Mouse (Mus musculus) cerebellum, adult (tissue): ENCODE results near the gene Bloc1s6.

Experiments
- ATAC-seq: cut with Nextera tagmentation; 2 replicates; pipeline ENCODE4 v1.9.2; 2017; ENCODE audit warnings: mild to moderate bottlenecking, moderate library complexity, mixed read lengths; ENCODE audit not compliant: insufficient number of reproducible peaks, low FRiP score, low TSS enrichment

Bloc1s6 gene

GRCm38 (mm10) chr2:122737894-122738830, at the start of gene Bloc1s6:
TSS of gene Bloc1s6 (plus strand) at chr2:122738503.
- ATAC-seq = peak; percentile 94

DNA sequence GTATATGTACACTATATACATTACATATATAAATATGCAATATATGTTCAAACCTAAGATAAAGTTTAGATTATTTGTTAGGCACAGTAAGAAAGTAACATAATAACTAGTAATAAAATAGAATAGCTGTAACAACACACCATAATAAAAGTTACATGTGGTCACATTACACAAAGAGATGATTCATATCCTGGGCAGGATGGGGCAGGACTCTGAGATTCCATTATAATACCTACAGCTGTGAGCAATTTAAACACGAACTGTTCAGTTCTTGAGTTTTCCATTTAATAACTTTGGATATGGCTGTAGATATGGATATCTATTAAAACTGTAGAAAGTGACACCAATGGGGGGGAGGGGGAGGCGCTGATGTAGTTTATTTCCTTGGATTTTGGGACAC, 40.8 kb upstream of the Bloc1s6 start:
- no peak for ATAC-seq

DNA sequence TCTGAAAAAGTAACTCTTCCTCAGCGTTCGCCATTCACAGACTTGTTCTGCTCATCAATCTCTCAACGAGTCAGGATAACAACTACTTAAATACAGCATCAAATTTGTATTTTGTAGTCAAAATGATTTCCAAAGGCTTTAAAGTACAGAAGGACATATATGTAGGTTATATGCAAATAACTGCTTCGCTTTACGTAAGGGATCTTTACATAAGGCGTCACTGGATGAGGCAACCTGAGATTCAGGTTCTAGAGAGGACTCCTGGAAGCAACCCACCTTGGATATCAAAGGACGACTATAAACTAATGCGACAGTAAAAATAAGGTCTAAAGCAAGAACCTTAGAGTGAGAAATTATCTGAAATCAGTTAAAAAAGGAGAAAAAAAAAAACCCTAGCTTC, 37.3 kb upstream of the Bloc1s6 start:
- no peak for ATAC-seq

- ATAC-seq = 0 out of 2 replicates have a peak, but pooled peaks have one; percentile 1
These were observed 36.5 kb upstream of the Bloc1s6 start for GRCm38 (mm10) chr2:122701871-122702180.

DNA sequence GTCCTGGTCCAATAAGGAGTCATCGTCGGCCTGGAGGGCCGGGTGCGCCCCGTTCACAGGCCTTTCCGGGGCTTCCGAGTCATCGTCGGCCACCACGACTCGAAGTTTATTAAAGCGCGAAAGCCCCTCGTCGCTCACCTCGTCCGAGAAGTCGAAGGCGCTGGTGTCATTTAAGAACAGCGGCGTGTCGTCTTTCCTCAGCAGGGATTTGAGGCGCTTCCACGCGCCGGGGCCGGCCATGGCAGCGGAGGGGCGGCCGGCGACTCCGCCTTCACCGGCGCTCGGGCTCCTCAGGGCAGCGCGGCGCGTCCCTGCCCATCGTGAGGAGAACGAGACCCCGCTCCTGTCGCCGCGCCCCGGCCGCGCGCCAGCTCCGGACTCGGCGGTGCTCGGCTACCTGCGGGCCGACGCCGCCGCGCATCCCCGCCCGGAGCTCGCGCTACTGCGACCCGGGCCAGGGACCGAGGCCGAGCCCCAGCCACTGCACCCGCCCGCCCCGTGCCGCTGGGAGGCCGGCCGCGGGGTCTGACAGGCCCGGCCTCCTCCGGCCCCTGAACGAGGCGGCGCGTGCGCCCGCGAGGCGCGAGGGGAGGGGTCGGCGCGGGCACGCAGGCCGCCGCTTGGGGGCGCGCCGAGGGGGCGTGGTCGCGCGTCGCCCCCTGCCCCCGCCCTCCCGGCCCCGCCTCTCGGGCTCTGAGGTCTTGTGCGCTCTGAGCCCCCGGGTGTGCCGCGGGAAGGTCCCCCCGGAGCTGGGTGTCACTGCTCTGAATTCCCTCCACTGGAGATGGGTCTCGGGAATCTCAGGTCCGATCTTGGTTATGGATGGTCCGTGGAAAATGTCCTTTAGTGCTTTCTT, 35.9 kb upstream of the Bloc1s6 start, which contains the start of gene Slc30a4:
Slc30a4 (minus strand) TSS at position 483 of the 856 bp plus-strand sequence.
- peak; percentile 94 for ATAC-seq

GRCm38 (mm10) chr2:122704572-122704971, 33.7 kb upstream of the Bloc1s6 start:
- ATAC-seq = no peak

GRCm38 (mm10) chr2:122708080-122708479, 30.2 kb upstream of the Bloc1s6 start:
- no peak for ATAC-seq

DNA sequence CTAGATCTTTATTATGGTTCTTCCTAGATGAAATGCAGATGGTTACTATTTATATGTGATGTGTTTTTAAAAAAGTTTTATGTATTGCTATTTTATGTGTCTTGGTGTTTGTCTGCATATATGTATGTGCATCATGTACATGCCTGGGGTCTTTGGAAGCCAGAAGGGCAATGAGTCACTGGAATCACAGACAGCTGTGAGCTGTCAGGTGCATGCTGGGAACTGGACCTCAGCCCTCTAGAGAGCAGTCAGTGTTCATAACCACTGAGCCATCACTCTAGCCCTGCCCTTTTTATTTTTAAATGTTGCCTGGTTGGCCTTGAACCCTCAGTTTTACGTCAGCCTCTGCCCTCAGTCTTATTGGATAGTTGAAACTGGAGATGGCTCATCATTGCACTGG, 29.1 kb upstream of the Bloc1s6 start:
- ATAC-seq = no peak

GRCm38 (mm10) chr2:122711911-122712310, 26.4 kb upstream of the Bloc1s6 start:
- ATAC-seq = no peak

DNA sequence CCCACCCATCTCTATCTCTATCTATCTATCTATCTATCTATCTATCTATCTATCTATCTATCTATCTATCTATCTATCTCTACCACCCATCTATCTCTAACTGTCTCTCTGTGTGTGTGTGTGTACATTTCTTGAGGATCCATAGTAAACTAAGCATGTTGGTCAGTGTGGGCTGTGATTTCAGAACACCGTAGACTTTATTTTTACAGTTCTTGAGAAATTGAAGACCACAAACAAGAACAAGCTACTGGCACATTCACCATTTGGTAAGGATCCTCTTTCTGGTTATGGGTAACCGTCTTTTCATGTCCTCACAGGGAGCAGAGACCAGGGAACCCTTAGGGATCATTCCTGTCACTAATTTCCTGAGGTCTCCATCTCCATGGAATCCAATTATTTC, 25.5 kb upstream of the Bloc1s6 start:
- no peak for ATAC-seq

- no peak for ATAC-seq
These were observed 23.1 kb upstream of the Bloc1s6 start for GRCm38 (mm10) chr2:122715148-122715692.

DNA sequence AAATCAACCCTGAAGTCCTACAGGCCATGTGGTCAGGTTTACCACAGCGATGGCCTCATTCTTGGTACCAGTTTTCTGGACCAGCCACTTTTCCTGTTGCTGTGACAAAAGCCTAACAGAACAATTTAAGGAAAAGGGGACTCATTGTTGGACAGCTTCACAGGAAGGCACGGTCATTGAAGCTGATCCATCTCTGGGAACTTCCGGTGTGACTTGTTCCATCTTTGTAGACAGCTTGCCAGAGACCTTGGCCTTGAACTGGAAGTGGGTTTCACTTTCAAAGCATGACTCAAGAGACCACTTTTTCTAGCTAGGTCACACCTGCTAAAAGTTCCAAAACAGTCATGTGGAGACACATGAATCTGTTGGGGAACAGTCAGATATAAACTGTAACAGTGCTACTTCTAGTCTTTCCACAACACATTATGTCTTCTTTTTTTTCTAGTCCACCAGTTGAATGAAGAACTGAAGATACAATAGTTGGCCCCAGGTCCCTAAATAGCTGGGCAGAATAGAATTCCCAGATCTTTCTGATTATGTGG, 21.9 kb upstream of the Bloc1s6 start:
- ATAC-seq = no peak

DNA sequence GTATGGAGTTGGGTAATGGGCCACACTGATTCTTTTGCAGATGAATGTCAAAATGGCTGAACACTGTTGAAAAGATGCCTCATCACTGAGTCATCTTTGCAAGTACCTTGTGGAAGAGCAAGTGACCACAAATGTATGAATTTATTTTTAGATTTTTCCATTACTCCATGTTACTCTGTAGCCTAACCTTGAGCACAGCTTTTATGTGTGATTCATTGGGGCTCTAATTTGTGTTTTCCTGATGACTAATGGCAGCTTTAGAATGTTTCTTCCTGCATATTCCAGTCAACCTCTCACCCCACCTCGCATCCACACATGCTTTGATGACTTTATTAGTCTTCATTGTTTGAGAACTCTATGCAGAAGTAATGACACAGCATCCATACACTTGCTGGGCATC, 19.1 kb upstream of the Bloc1s6 start:
- ATAC-seq = no peak

DNA sequence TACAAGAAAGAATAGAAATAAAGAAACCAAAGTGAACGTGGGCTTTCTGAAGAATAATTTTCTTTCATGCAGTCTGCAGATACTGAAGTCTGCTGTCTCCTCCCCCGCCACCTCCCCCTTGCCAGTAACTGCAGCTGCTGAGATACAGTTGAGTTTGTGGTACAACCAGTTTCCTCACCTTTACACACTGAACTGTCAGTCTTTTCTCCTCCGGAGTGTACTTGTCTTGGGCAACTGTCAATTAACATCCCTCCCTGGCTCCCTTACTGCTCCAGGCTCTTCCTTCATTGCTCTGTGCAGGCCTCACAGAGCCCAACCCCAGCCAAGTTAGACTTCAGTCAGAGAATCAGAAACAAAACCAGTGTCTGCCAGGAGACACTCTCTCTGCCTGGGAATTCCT, 17.7 kb upstream of the Bloc1s6 start:
- no peak for ATAC-seq

- ATAC-seq = no peak
These were observed 12.7 kb upstream of the Bloc1s6 start for GRCm38 (mm10) chr2:122725604-122726003.

- no peak for ATAC-seq
These were observed 6.8 kb upstream of the Bloc1s6 start for GRCm38 (mm10) chr2:122731456-122731855.

DNA sequence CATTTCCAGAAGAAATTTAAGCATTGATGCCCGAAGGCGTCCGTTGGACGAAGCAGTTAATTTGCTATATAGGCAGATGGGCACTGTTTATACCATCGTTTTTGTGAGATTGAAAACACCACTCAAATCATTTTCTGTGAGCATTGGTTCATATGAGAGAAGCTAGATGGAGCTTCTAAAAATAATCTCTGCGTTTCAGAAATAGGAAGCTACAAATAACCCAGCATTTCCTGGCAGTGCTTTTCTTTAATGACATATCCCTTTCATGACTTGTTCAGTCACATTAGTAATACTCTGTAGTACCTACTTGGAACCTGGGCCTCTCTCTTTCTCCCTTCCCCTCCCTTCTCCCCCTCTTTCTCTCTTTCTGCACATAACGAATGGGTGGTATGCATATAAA, 720 bp downstream of the Bloc1s6 start:
- ATAC-seq = no peak

DNA sequence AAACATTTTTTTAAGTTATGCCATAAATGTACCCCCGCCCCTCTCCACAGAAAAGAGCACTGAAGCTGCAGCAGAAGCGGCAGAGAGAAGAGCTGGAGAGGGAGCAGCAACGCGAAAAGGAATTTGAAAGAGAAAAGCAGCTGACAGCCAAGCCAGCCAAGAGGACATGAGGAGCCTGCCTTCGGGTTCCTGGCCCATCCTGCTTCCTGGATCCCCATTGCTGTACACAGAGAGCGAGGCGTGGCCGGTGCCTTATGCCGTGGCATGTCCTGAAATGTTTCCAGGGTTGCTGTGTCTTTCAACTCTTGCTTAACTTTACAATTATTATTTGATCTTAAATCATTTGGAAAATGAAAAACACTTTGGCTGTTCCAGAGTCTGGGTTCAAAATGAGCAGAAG, 8.2 kb downstream of the Bloc1s6 start:
- no peak for ATAC-seq

DNA sequence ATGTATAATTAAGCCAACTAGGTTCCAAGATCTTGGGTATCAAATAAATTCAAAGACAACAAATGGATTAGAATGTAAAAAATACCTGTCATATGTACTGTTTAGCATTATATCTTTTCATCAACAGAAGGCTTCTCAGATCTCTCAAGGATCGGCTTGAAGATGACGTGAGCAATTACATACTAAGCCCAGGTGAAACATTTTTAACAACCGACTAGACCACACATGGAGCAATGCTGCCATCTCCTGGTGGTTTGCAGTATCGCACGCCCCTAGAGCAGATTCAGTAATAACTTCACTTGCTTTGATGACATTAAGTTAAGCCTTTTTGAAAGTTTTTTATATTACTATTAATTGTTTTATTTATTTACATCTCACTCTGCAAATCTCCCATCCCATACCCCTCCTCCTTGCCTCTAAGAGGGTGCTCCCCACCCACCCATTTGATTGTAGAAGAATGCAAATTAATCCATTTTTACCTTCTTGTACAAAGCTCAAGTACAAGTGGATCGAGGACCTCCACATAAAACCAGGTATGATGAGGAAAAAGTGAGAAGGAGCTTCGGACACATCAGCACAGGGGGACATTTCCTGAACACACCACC, 15.5 kb downstream of the Bloc1s6 start:
- peak; percentile 74 for ATAC-seq

GRCm38 (mm10) chr2:122759791-122760190, 21.5 kb downstream of the Bloc1s6 start:
- ATAC-seq = peak; percentile 75
